Mouse (Mus musculus): ENCODE results near the gene Tctex1d4.

Gene Tctex1d4

DNA sequence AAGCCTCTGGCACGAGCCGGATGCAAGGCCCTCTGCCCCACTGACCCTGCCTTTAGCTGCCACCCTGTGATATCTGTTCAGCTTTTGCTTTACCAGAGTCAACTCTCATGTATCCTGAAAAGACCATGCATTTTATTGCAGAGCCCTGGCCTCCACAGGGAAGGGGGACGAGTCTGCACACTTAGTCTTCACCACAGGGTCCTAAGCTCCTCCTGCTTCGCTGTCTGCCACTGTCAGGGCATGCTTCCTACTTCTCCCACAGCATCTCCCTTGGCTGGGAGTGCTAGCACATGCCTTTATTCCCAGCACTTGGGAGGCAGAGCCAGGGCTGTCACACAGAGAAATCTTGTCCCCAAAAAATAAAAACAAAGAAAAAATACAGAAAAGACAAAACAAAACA lies 34.6 kb downstream of the Tctex1d4 start:
- CTCF ChIA-PET, result interaction anchor here in 1 of 4 experiments (1.6 to 5.4 kb wide), 2 partner anchors 11 to 15 kb away, joined by 5 to 22 read pairs; no protein-coding TSS in a partner anchor
- POLR2A ChIA-PET, result interaction anchor here (0.5 to 69.1 kb wide), 21 partner anchors 1 to 158 kb away, joined by 3 to 3713 read pairs (median 7); partner anchors contain the start of genes Btbd19 (in 2 of the 4), Kif2c (in 2 of the 4), Plk3 (in 2 of the 4) and Rps8 (in 2 of the 4)

DNA sequence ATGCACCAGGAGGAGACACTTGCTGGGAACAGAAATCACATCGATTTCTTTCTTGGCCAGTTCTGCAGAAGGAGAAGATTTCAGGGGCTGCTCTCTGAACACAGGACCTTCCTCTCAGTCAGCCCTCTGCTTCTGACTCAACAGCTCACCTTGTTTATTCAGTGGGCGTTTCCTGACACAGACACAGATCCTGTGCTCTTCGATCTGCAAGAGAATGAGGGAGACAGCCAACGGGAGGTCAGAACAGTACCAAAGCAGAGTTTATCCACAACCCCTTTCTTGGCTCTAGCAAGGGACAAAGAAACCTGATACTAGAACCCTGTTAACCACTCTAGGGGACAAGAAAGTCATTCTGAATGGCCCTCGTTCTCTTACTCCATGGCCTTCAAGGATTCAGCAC lies 43.3 kb downstream of the Tctex1d4 start:
- POLR2A ChIA-PET, result interaction anchor here (0.6 to 69.0 kb wide), 47 partner anchors 8 to 539 kb away, joined by 3 to 3713 read pairs (median 5); partner anchors contain the start of genes Kif2c (in 4 of the 4), Rps8 (in 4 of the 4), Btbd19 (in 2 of the 4) and Plk3 (in 2 of the 4)

More for the DNA sequence above, 43.3 kb downstream of the Tctex1d4 start:
- CTCF ChIA-PET, result interaction anchor here in 3 of 4 experiments (0.9 to 1.6 kb wide), 8 partner anchors 9 to 167 kb away, joined by 3 to 11 read pairs (median 4); partner anchors contain the start of genes Kif2c (in 1 of the 3) and Rps8 (in 1 of the 3)
